Mouse (Mus musculus) induced T-regulatory cell, adult 2 months (primary cell): ENCODE data around the gene Prtn3.
"Not testable (repeated sequence)": the region's sequence is repeated elsewhere in the genome, so short reads cannot be mapped to it uniquely, and the experiment has no call there.

Source experiments
- DNase-seq: peaks from one replicate; pipeline ENCODE4 v3.0.0-alpha.2; 2012; ENCODE audit warnings: low read depth

Prtn3 gene

GRCm38 (mm10) chr10:79877757-79878156, 3.5 kb downstream of the Prtn3 start:
- DNase-seq: peak; percentile 56

- DNase-seq: no peak
Measured at GRCm38 (mm10) chr10:79879527-79879926, 5.3 kb downstream of the Prtn3 start.

- peak; percentile 51 for DNase-seq
Measured at GRCm38 (mm10) chr10:79880721-79881120, 6.4 kb downstream of the Prtn3 start.

GRCm38 (mm10) chr10:79881981-79882380, 7.7 kb downstream of the Prtn3 start:
- peak; percentile 53 for DNase-seq

- peak; percentile 89 for DNase-seq
Measured at GRCm38 (mm10) chr10:79883297-79884084, 9.2 kb downstream of the Prtn3 start.

- no peak for DNase-seq
Measured at GRCm38 (mm10) chr10:79884446-79884845, 10.2 kb downstream of the Prtn3 start.

GRCm38 (mm10) chr10:79884938-79885337, 10.7 kb downstream of the Prtn3 start:
- not testable (repeated sequence) for DNase-seq

GRCm38 (mm10) chr10:79886054-79886453, 11.8 kb downstream of the Prtn3 start, which contains the start of gene Elane:
Gene Elane, plus strand, starts transcription at chr10:79886247.
- DNase-seq: no peak

GRCm38 (mm10) chr10:79886611-79887010, 12.3 kb downstream of the Prtn3 start:
- DNase-seq: no peak

- no peak for DNase-seq
Measured at GRCm38 (mm10) chr10:79889386-79889785, 15.1 kb downstream of the Prtn3 start.

- no peak for DNase-seq
Measured at GRCm38 (mm10) chr10:79890670-79891069, 16.4 kb downstream of the Prtn3 start, which contains the start of gene Cfd. Gene Cfd, plus strand, starts transcription at chr10:79890853.

- DNase-seq: peak; percentile 89
Measured at GRCm38 (mm10) chr10:79892451-79893118, 18.3 kb downstream of the Prtn3 start.

- DNase-seq: no peak
Measured at GRCm38 (mm10) chr10:79896306-79896705, 22.0 kb downstream of the Prtn3 start.

GRCm38 (mm10) chr10:79896814-79897213, 22.5 kb downstream of the Prtn3 start:
- DNase-seq: no peak

- DNase-seq: peak; percentile 70
Measured at GRCm38 (mm10) chr10:79897316-79898245, 23.3 kb downstream of the Prtn3 start.

- DNase-seq: peak; percentile 37
Measured at GRCm38 (mm10) chr10:79900951-79901410, 26.7 kb downstream of the Prtn3 start.

- DNase-seq: no peak
Measured at GRCm38 (mm10) chr10:79906712-79907111, 32.4 kb downstream of the Prtn3 start.

- no peak for DNase-seq
Measured at GRCm38 (mm10) chr10:79907415-79907814, 33.1 kb downstream of the Prtn3 start.

GRCm38 (mm10) chr10:79908167-79909091, 34.2 kb downstream of the Prtn3 start, which contains the start of gene Med16:
Gene Med16, minus strand, starts transcription at chr10:79908923.
- DNase-seq: peak; percentile 99

- no peak for DNase-seq
Measured at GRCm38 (mm10) chr10:79909092-79909922, 35.0 kb downstream of the Prtn3 start.
